Mouse (Mus musculus): Measurements from ENCODE around the gene Kcnk4.

Gene Kcnk4

DNA sequence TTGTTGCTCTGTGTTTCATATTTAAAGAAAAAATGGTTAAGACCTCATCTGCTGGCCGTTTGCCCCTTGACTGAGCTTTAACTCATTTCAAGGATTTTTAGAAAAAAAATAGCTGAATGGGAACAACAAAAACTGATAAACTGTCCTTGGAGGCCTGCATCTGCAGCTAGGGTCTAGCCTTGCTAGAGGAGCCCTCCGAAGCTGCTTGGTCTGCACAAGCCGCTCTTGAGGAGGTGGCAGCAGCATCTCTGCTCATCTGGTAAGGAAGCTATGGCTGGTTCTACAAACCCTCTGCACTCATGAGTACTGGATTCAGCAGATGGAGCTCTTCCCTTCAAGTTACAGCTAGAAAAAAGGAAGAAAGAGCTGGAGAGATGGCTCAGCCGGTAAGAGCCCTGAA lies 56.4 kb downstream of the Kcnk4 start:
- DNase-seq (ENCODE audit: low spot score): no peak

DNA sequence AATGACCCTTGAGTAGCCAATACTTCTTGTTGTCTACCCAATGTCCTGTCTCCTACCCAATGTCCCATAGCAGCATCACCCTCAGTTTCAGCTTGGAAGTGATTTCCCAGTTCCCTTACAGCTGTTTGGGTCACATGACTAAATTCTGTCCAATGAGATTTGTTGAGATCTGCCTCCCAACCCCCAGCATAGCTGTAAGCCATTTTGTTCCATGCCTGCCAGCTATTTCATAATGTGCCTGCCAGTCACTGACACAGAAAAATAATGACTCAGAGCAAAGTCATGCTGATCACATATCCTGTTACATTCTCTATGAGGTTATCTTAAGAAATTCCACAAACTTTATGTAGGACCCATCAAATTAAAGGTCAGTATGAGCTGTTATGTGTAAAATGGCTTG lies 57.5 kb downstream of the Kcnk4 start:
- DNase-seq (ENCODE audit: low spot score): no peak

- DNase-seq (ENCODE audit: low spot score): no peak
Measured at GRCm38 (mm10) chr19:6875834-6876233, 58.5 kb downstream of the Kcnk4 start.

DNA sequence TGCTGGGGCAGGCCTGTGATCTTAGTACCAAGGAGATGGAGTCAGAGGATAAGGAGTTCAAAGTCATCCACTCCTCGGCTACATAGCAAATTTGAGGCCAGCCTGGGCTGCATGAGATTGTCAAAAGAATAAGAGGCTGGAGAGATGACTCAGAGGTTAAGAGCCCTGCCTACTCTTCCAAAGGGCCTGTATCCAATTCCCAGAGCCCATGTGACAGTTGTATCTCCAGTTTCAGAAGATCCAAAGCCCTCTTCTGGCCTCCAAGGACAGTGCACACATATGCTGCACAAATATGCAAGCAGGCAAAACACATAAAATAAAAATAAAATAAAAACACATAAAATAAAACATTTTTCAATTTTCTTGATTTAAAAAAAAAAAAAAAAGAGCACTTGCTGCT lies 60.1 kb downstream of the Kcnk4 start:
- DNase-seq (ENCODE audit: low spot score): no peak
